Comparison of ENCODE assay signal across 9 mouse cellular contexts in the genomic region with DNA sequence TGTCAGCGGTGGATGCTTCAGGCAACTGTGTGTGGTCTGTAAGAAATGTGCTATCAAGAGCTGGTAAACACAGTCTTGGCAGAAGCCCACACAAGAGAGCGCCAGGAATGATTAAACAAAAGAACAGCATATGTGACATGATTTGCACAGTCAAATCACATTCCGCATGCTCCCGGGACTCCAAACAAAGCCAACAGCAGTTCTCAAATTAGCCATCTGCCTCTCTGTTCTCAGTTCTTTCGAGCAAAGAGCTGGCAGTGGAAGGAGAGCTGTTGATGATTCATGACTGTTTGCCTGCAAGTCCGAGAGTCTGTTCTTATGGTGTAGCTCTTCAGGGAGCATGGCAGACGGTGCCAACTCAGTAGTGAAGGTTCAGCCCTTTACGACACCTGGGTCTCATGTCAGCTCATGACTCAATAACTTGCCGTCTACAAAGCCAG. TPM values are rescaled to one million over a fixed set of nuclear protein-coding genes. Genes with fewer than 3 reads are reported as not detected.
DNase-seq lines count a peak whose midpoint lies in the region; ATAC-seq lines count a peak whose summit lies in the region.
"Had no signal": no experiment of that assay in that cellular context is flagged by ENCODE, and none has a peak within 500 bp of the region (broad histone marks: within the 10 kb centered on the region; RNA-seq: fewer than 3 reads in every experiment).

No protein-coding gene starts in this region.

- H3K36me3 ChIP-seq in kidney, embryonic 15.5 days: peaks cover 15% of the 10 kb centered on the region; the same call in 1 of the 2 replicates
- peaks cover 12% of the 10 kb centered on the region for H3K36me3 ChIP-seq in hindbrain, embryonic 13.5 days
- H3K36me3 ChIP-seq in neural tube, embryonic 12.5 days: peaks cover 2% of the 10 kb centered on the region; the same call in 1 of the 2 replicates

- no peak overlapping the region for H3K9ac ChIP-seq in kidney, embryonic 15.5 days
- H3K9ac ChIP-seq in hindbrain, embryonic 13.5 days: no peak overlapping the region
- no peak overlapping the region for H3K9ac ChIP-seq in neural tube, embryonic 12.5 days

- H3K27ac ChIP-seq in kidney, embryonic 15.5 days: 0 out of 2 replicates have a peak overlapping the region, but pooled peaks have one; percentile 66
- peak overlapping the region; percentile 76 for H3K27ac ChIP-seq in hindbrain, embryonic 13.5 days
- H3K27ac ChIP-seq in neural tube, embryonic 12.5 days: no peak overlapping the region

- WGBS in kidney, embryonic 15.5 days: 54% methylated on average over 9 of the region's 9 CpGs
- WGBS in hindbrain, embryonic 13.5 days: 26% methylated on average over 9 of the region's 9 CpGs
- WGBS in neural tube, embryonic 12.5 days: 32% methylated on average over 9 of the region's 9 CpGs

- no peak overlapping the region for H3K4me2 ChIP-seq in kidney, embryonic 15.5 days
- H3K4me2 ChIP-seq in hindbrain, embryonic 13.5 days: 0 out of 2 replicates have a peak overlapping the region, but pooled peaks have one; percentile 17
- 0 out of 2 replicates have a peak overlapping the region, but pooled peaks have one; percentile 6 for H3K4me2 ChIP-seq in neural tube, embryonic 12.5 days (replicated peaks)

- peaks cover 8% of the 10 kb centered on the region; the same call in 1 of the 2 replicates for H3K4me1 ChIP-seq in kidney, embryonic 15.5 days
- H3K4me1 ChIP-seq in hindbrain, embryonic 13.5 days (replicated peaks): peaks cover 13% of the 10 kb centered on the region
- no peaks in the 10 kb centered on the region; the same call in 1 of the 2 replicates for H3K4me1 ChIP-seq in neural tube, embryonic 12.5 days

- peak; percentile 25; the same call in 1 of the 2 replicates for ATAC-seq in kidney, embryonic 15.5 days (replicated peaks; ENCODE audit: low FRiP score)
- peak; percentile 88 for ATAC-seq in hindbrain, embryonic 13.5 days (ENCODE audit: low FRiP score)
- peak; percentile 85 for ATAC-seq in neural tube, embryonic 12.5 days (ENCODE audit: low FRiP score, low read depth)
- ATAC-seq in monocyte, adult 5-6 weeks (replicated peaks; ENCODE audit: insufficient number of reproducible peaks, low FRiP score, low TSS enrichment, poor library complexity, severe bottlenecking): no peak

- no peak for DNase-seq in kidney, adult 18-20 months
- DNase-seq in cerebellum, postnatal 36 days: peak; percentile 84 to 90
- peak; percentile 74 to 89 for DNase-seq in left cerebral cortex, adult 9 months (ENCODE audit: low spot score in 2 of 2)
- no peak for DNase-seq in adrenal gland, adult 18-20 months (ENCODE audit: low spot score in 2 of 2)

- no peaks in the 10 kb centered on the region for H3K9me3 ChIP-seq in kidney, embryonic 15.5 days (replicated peaks)
- H3K9me3 ChIP-seq in hindbrain, embryonic 13.5 days: no peaks in the 10 kb centered on the region
- no peaks in the 10 kb centered on the region for H3K9me3 ChIP-seq in neural tube, embryonic 12.5 days
- H3K9me3 ChIP-seq: G1E had no signal

- no peaks in the 10 kb centered on the region for H3K27me3 ChIP-seq in kidney, embryonic 15.5 days
- H3K27me3 ChIP-seq in hindbrain, embryonic 13.5 days: no peaks in the 10 kb centered on the region
- no peaks in the 10 kb centered on the region for H3K27me3 ChIP-seq in neural tube, embryonic 12.5 days (replicated peaks)

- no peak overlapping the region for H3K4me3 ChIP-seq in kidney, embryonic 15.5 days (replicated peaks)
- no peak overlapping the region for H3K4me3 ChIP-seq in hindbrain, embryonic 13.5 days
- no peak overlapping the region for H3K4me3 ChIP-seq in neural tube, embryonic 12.5 days

RNA-seq across cellular contexts. Expression of gene Nr2c1, which starts 18.1 kb away (rescaled TPM):
- 8.5 and 9.7 TPM in 2 replicates for polyA plus RNA-seq in kidney, embryonic 15.5 days (2015; fragmentation: Nextera tagmentation; extraction: Ambion mirVana)
- 8.2 and 9.3 TPM in 2 replicates for polyA plus RNA-seq in hindbrain, embryonic 13.5 days (2015; fragmentation: Nextera tagmentation; extraction: Ambion mirVana)
- 12.2 and 12.5 TPM in 2 replicates for polyA plus RNA-seq in neural tube, embryonic 12.5 days (2016; fragmentation: Nextera tagmentation; extraction: Ambion mirVana)
- total RNA-seq in adrenal gland, adult 18-20 months (2021): 10 to 100 TPM; 10.1 to 11.1 TPM
- 1.6 to 6.9 TPM (median 2.2 TPM) in 3 replicates for total RNA-seq in monocyte, adult 5-6 weeks (2017)

Comparison
In these comparisons a context has a peak if more than half of its experiments do, and no peak if none do; other contexts are left out.
1. DNase-seq: peak in cerebellum, postnatal 36 days (2 of 2) and left cerebral cortex, adult 9 months (2 of 2); none in kidney, adult 18-20 months (single experiment) and adrenal gland, adult 18-20 months (0 of 2).